Mouse (Mus musculus) olfactory bulb, adult 2 months (tissue): ENCODE results near the gene Slc1a6.

Experiments
- CTCF ChIP-seq: fragments of 200-500 bp; IDR thresholded peaks from 2 replicates; pipeline ENCODE4 v1.5.1; 2012; ENCODE audit warnings: low read depth, mild to moderate bottlenecking, low read length, moderate library complexity; ENCODE audit not compliant: insufficient read depth
- POLR2A ChIP-seq: fragments of 200-500 bp; IDR thresholded peaks from 2 replicates; pipeline ENCODE4 v1.6.1; 2012; ENCODE audit warnings: mild to moderate bottlenecking, low read depth, low read length, moderate library complexity; ENCODE audit not compliant: insufficient read depth

DNA sequence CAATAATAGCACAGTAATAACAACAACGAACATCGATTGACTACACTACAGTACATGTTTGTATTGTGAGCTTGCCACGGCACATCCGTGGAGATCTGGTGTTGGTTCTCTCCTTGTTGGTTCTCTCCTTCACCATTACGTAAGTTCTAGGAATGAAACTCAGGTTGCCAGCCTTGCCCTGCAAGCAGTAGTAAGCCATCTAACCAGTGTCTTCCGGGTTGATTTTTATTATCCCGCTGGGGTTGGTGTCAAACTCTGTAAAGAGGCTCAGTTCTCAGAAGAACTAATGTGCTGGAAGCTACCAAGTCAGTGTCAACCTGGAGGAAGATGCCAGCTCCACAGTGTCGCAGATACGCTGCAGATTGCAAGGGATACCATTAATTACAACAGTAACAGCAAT lies 769 bp upstream of the Slc1a6 start:
- TF ChIP-seq CTCF (no peak), POLR2A (no peak)
